Mouse (Mus musculus) thymus, adult 2 months (tissue): ENCODE measurements around the gene Dhrs13. TPM values are rescaled to one million over a fixed set of nuclear protein-coding genes. Genes with fewer than 3 reads are reported as not detected.

Experiments used
- DNase-seq: peaks from one replicate; pipeline ENCODE4 v3.0.0; 2021
- H3K27ac ChIP-seq: fragments of 200-500 bp; 2 replicates; pipeline ENCODE4 v1.5.1; 2012; ENCODE audit warnings: low read length, control low read depth; ENCODE audit not compliant: control insufficient read depth, insufficient read depth
- H3K27me3 ChIP-seq: fragments of 200-500 bp; 2 replicates; pipeline ENCODE4 v1.6.1; 2012; ENCODE audit warnings: mild to moderate bottlenecking, low read length, moderate library complexity, mixed read lengths; ENCODE audit not compliant: control insufficient read depth, insufficient read depth
- H3K36me3 ChIP-seq: fragments of 200-500 bp; 2 replicates; pipeline ENCODE4 v1.6.1; 2012; ENCODE audit warnings: mild to moderate bottlenecking, low read length, moderate library complexity; ENCODE audit not compliant: control insufficient read depth, insufficient read depth
- H3K4me1 ChIP-seq: fragments of 200-500 bp; replicated peaks from 2 replicates; pipeline ENCODE4 v1.6.1; 2012; ENCODE audit warnings: low read length; ENCODE audit not compliant: control insufficient read depth, insufficient read depth
- H3K4me3 ChIP-seq: fragments of 200-500 bp; 2 replicates; pipeline ENCODE4 v1.5.1; 2012; ENCODE audit warnings: mild to moderate bottlenecking, low read length, control low read depth, moderate library complexity; ENCODE audit not compliant: control insufficient read depth, insufficient read depth
- CTCF ChIP-seq: fragments of 200-500 bp; IDR thresholded peaks from 2 replicates; pipeline ENCODE4 v1.5.1; 2012; ENCODE audit warnings: mild to moderate bottlenecking, control low read depth, low read length, moderate library complexity, borderline replicate concordance; ENCODE audit not compliant: control insufficient read depth, poor library complexity, insufficient read depth; ENCODE audit errors: extremely low read depth
- POLR2A ChIP-seq: fragments of 200-500 bp; IDR thresholded peaks from 2 replicates; pipeline ENCODE4 v1.6.1; 2012; ENCODE audit warnings: mild to moderate bottlenecking, low read length, control low read depth, moderate library complexity; ENCODE audit not compliant: control insufficient read depth, poor library complexity, insufficient read depth; ENCODE audit errors: extremely low read depth
- WGBS: fragments of 180-500 bp; shearing (Covaris S2); methylation state at CpG from one replicate; pipeline ENCODE4 v1.1.7; 2018; 5-methylcytosine and 5-hydroxymethylcytosine counted together
- polyA plus RNA-seq: library from polyadenylated mRNA; depleted of rRNA; stranded (reverse); fragments of >200 nt; gene quantifications from 2 replicates; pipeline ENCODE4 v1.2.3, GENCODE M21; 2012; rRNA removed

Dhrs13 gene
- polyA plus RNA-seq, 1 experiment = 14.4 TPM

GRCm38 (mm10) chr11:78086925-78087479 lies 54.9 kb downstream of the Dhrs13 start:
- DNase-seq = no peak
- TF ChIP-seq CTCF (no peak), POLR2A (no peak)
- no peak overlapping the region for H3K4me3 ChIP-seq
- no peaks in the 10 kb centered on the region for H3K27me3 ChIP-seq
- no peaks in the 10 kb centered on the region for H3K36me3 ChIP-seq
- no peak overlapping the region for H3K27ac ChIP-seq
- 82% methylated on average over 4 of the region's 4 CpGs for WGBS
- no peaks in the 10 kb centered on the region for H3K4me1 ChIP-seq

Other genes starting within 250 kb of the Dhrs13 start
- not detected in 2 replicates for gene Gm10277, start 244.5 kb upstream of the Dhrs13 start, polyA plus RNA-seq
- 5.1 and 6.5 TPM in 2 replicates for gene Pipox, start 138.2 kb upstream of the Dhrs13 start, polyA plus RNA-seq
- 1.1 TPM in 2 replicates for gene Sez6, start 101.5 kb upstream of the Dhrs13 start, polyA plus RNA-seq
- 151 and 160 TPM in 2 replicates for gene Phf12, start 49.5 kb upstream of the Dhrs13 start, polyA plus RNA-seq
- 124 and 136 TPM in 2 replicates for gene Flot2, start 5.7 kb downstream of the Dhrs13 start, polyA plus RNA-seq
- 41.7 and 45.7 TPM in 2 replicates for gene Eral1, start 48.1 kb downstream of the Dhrs13 start, polyA plus RNA-seq
- gene Fam222b, start 62.4 kb downstream of the Dhrs13 start, polyA plus RNA-seq = 17.6 and 18.9 TPM in 2 replicates
- 275 TPM in 2 replicates for gene Traf4, start 133.3 kb downstream of the Dhrs13 start, polyA plus RNA-seq
- gene Nek8, start 144.4 kb downstream of the Dhrs13 start, polyA plus RNA-seq = 27.0 and 27.4 TPM in 2 replicates
- 30.0 and 33.1 TPM in 2 replicates for gene Tlcd1, start 144.4 kb downstream of the Dhrs13 start, polyA plus RNA-seq
- gene Rpl23a, start 151.3 kb downstream of the Dhrs13 start, polyA plus RNA-seq = 193 and 312 TPM in 2 replicates
- 15.4 and 18.5 TPM in 2 replicates for gene Rab34, start 156.2 kb downstream of the Dhrs13 start, polyA plus RNA-seq
- gene Proca1, start 161.1 kb downstream of the Dhrs13 start, polyA plus RNA-seq = 0.23 and 0.66 TPM in 2 replicates
- gene Sdf2, start 213.5 kb downstream of the Dhrs13 start, polyA plus RNA-seq = 95.9 and 132 TPM in 2 replicates
- gene Supt6, start 213.7 kb downstream of the Dhrs13 start, polyA plus RNA-seq = 36.2 and 38.8 TPM in 2 replicates
- gene 2610507B11Rik, start 229.5 kb downstream of the Dhrs13 start, polyA plus RNA-seq = 98.5 and 104 TPM in 2 replicates